In genomic region chr1:25057656-25058055, GRCm38 (mm10) we compare ENCODE assay signal across 16 mouse cellular contexts.
DNase-seq lines count a peak whose midpoint lies in the region; ATAC-seq and TF ChIP-seq lines count a peak whose summit lies in the region.
"Had no signal": no experiment of that assay in that cellular context is flagged by ENCODE, and none has a peak within 500 bp of the region (broad histone marks: within the 10 kb centered on the region; RNA-seq: fewer than 3 reads in every experiment).

No protein-coding gene starts in this region.

- H3K4me3 ChIP-seq in layer of hippocampus, adult 2 months: no peak overlapping the region
- H3K4me3 ChIP-seq: embryonic facial prominence, embryonic 12.5 days; heart, adult 2 months; megakaryocyte, embryonic 14.5 days had no signal

- no peak for TF ChIP-seq CTCF in layer of hippocampus, adult 2 months (conservative IDR thresholded peaks at IDR 0.05)

- H3K27ac ChIP-seq in layer of hippocampus, adult 2 months: peak overlapping the region; percentile 28; the same call in 1 of the 2 replicates
- H3K27ac ChIP-seq: embryonic facial prominence, embryonic 12.5 days; heart, adult 2 months had no signal

- no peak for DNase-seq in cerebellum, postnatal 4 days (ENCODE audit: low spot score in 2 of 2)
- peak in 1 of 2 experiments; percentile 23 for DNase-seq in layer of hippocampus, adult 2 months (ENCODE audit: low spot score in 2 of 2)
- no peak for DNase-seq in layer of hippocampus, adult 18-20 months (ENCODE audit: low spot score in 2 of 2)
- peak; percentile 15 to 46 for DNase-seq in cerebellum, postnatal 36 days
- DNase-seq in lung, postnatal 4 days: peak; percentile 41 to 55
- no peak for DNase-seq in frontal cortex, postnatal 10 days (ENCODE audit: low spot score in 2 of 2)
- no peak for DNase-seq in thymus, postnatal 14 days
- DNase-seq: adrenal gland, adult 2 months; kidney, adult 18-20 months; kidney, postnatal 4 days; liver had no signal

- peak; percentile 69; the same call in 1 of the 2 replicates for ATAC-seq in cerebellum, adult (ENCODE audit: insufficient number of reproducible peaks, low FRiP score, low TSS enrichment)
- ATAC-seq: Patski had no signal

Comparison
In these comparisons a context has a peak if more than half of its experiments do, and no peak if none do; other contexts are left out.
1. DNase-seq: peak in cerebellum, postnatal 36 days (2 of 2) and lung, postnatal 4 days (2 of 2); none in cerebellum, postnatal 4 days (0 of 2), layer of hippocampus, adult 18-20 months (0 of 2), frontal cortex, postnatal 10 days (0 of 2) and thymus, postnatal 14 days (single experiment).